Mouse (Mus musculus): ENCODE measurements around the gene Crocc2. TPM values are rescaled to one million over a fixed set of nuclear protein-coding genes. Genes with fewer than 3 reads are reported as not detected.

Gene Crocc2
- polyA plus RNA-seq, 1 experiment from 2014 or later, result 3.7 TPM

DNA sequence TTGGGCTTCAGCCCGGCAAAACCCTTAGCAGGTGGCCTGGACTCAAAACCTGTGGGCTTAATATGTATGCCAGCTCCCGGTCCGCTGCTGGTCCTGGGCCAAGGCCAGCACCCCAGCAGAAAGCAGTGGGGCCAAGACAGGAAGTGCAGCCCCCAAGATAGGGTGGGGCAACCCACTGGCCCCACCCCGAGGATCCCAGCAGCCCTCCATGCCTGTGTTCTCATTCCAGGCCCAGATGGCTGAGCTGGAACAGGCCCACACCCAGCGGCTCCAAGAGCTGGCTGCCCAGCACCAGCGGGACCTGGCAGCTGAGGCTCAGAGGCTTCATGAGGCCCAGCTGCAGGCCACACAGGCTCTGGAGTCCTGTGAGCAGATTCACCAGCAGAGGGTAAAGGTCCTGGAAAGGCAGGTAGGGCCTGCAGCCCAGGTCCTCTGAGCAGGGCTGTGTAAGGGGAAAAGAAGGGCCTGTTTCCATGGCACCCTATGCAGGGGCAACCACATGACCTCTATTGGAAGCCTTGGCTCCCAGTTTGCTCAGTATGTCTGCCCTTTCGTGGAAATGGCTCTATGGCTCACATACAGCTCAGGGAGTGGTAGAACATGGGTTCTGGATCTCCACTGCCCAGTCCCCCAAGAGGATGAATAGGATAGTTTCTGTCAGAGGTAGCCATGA lies 58.9 kb downstream of the Crocc2 start:
- Histone ChIP-seq H3K27ac (ENCODE audit: low read depth) (peak overlapping the region; percentile 36; the same call in 1 of the 2 replicates), H3K4me2 (no peak overlapping the region), H3K27me3 (ENCODE audit: insufficient read depth, low read length) (no peaks in the 10 kb centered on the region), H3K9ac (no peak overlapping the region), H3K4me1 (ENCODE audit: insufficient read depth) (peaks cover 4% of the 10 kb centered on the region; the same call in 1 of the 2 replicates), H3K9me3 (ENCODE audit: low read depth, low read length) (no peaks in the 10 kb centered on the region), H3K36me3 (ENCODE audit: insufficient read depth) (no peaks in the 10 kb centered on the region), H3K4me3 (ENCODE audit: low read depth, low read length) (no peak overlapping the region)
- TF ChIP-seq CTCF (IDR thresholded peaks at IDR 0.05; ENCODE audit: low read depth), result no peak
- peak; percentile 25; the same call in 1 of the 2 replicates for ATAC-seq (ENCODE audit: insufficient read depth)
- 57% methylated on average over 7 of the region's 7 CpGs for WGBS
- DNase-seq, result no peak

- no peaks in the 10 kb centered on the region for H3K9me3 ChIP-seq (ENCODE audit: low read depth, low read length)
- peaks cover 4% of the 10 kb centered on the region; the same call in 1 of the 2 replicates for H3K4me1 ChIP-seq (ENCODE audit: insufficient read depth)
- H3K27ac ChIP-seq (ENCODE audit: low read depth), result no peak overlapping the region
- H3K9ac ChIP-seq, result no peak overlapping the region
- no peaks in the 10 kb centered on the region for H3K36me3 ChIP-seq (ENCODE audit: insufficient read depth)
- WGBS, result 88% methylated on average over 7 of the region's 7 CpGs
- H3K4me2 ChIP-seq, result no peak overlapping the region
- TF ChIP-seq CTCF (IDR thresholded peaks at IDR 0.05; ENCODE audit: low read depth), result no peak
- ATAC-seq (ENCODE audit: insufficient read depth) (no peak), DNase-seq (no peak)
- H3K27me3 ChIP-seq (ENCODE audit: insufficient read depth, low read length), result no peaks in the 10 kb centered on the region
- no peak overlapping the region for H3K4me3 ChIP-seq (ENCODE audit: low read depth, low read length)
Observed at GRCm38 (mm10) chr1:93227976-93228365, 59.4 kb downstream of the Crocc2 start.

GRCm38 (mm10) chr1:93229221-93229620 lies 60.7 kb downstream of the Crocc2 start:
- TF ChIP-seq CTCF (IDR thresholded peaks at IDR 0.05; ENCODE audit: low read depth), result no peak
- Histone ChIP-seq H3K27me3 (ENCODE audit: insufficient read depth, low read length) (no peaks in the 10 kb centered on the region), H3K4me1 (ENCODE audit: insufficient read depth) (peaks cover 4% of the 10 kb centered on the region; the same call in 1 of the 2 replicates), H3K4me3 (ENCODE audit: low read depth, low read length) (no peak overlapping the region), H3K4me2 (no peak overlapping the region), H3K9ac (no peak overlapping the region), H3K27ac (ENCODE audit: low read depth) (no peak overlapping the region), H3K36me3 (ENCODE audit: insufficient read depth) (no peaks in the 10 kb centered on the region), H3K9me3 (ENCODE audit: low read depth, low read length) (no peaks in the 10 kb centered on the region)
- ATAC-seq (ENCODE audit: insufficient read depth), result no peak
- no peak for DNase-seq
- 75% methylated on average over 6 of the region's 6 CpGs for WGBS

DNA sequence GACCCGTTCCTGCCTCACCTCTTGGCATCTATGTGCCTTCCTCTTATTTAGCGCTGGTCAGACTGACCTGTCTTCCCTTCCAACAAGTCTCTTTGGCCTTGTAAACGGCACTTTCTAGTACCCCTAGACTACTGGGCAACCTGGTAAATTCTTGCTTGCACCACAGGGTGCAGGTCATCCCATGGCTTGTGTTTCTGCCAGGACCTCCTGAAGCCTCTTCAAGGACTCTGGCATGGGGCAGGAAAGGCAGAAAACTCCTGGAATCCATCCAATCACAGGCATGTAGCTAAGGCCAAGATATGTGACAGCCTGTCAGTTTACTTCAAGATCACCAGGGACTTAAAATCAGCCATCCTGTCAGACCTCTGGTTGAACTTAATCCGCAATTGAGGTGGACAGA lies 61.1 kb downstream of the Crocc2 start:
- no peak for TF ChIP-seq CTCF (IDR thresholded peaks at IDR 0.05; ENCODE audit: low read depth)
- no peak overlapping the region for H3K4me3 ChIP-seq (ENCODE audit: low read depth, low read length)
- H3K4me2 ChIP-seq, result no peak overlapping the region
- H3K9ac ChIP-seq, result no peak overlapping the region
- H3K27ac ChIP-seq (ENCODE audit: low read depth), result no peak overlapping the region
- H3K27me3 ChIP-seq (ENCODE audit: insufficient read depth, low read length), result no peaks in the 10 kb centered on the region
- peaks cover 4% of the 10 kb centered on the region; the same call in 1 of the 2 replicates for H3K4me1 ChIP-seq (ENCODE audit: insufficient read depth)
- ATAC-seq (ENCODE audit: insufficient read depth) (no peak), DNase-seq (no peak)
- WGBS, result 66% methylated on average over 4 of the region's 4 CpGs
- H3K36me3 ChIP-seq (ENCODE audit: insufficient read depth), result no peaks in the 10 kb centered on the region
- H3K9me3 ChIP-seq (ENCODE audit: low read depth, low read length), result no peaks in the 10 kb centered on the region

GRCm38 (mm10) chr1:93235576-93236544 lies 67.3 kb downstream of the Crocc2 start, which contains the start of gene Sned1:
Gene Sned1, plus strand, starts transcription at chr1:93235841.
- H3K4me1 ChIP-seq (ENCODE audit: insufficient read depth), result peaks cover 5% of the 10 kb centered on the region
- peak within 1 kb of the TSS; percentile 69 for H3K9ac ChIP-seq
- peak within 1 kb of the TSS; percentile 98 for H3K4me2 ChIP-seq
- TF ChIP-seq CTCF (IDR thresholded peaks at IDR 0.05; ENCODE audit: low read depth), result no peak
- 0 out of 2 replicates have a peak, but pooled peaks cover 4% of the 10 kb centered on the region for H3K27me3 ChIP-seq (ENCODE audit: insufficient read depth, low read length)
- WGBS, result under 1% methylated on average over 100 of the region's 100 CpGs
- peak within 1 kb of the TSS; percentile 69 for H3K4me3 ChIP-seq (ENCODE audit: low read depth, low read length)
- no peaks in the 10 kb centered on the region for H3K9me3 ChIP-seq (ENCODE audit: low read depth, low read length)
- no peaks in the 10 kb centered on the region for H3K36me3 ChIP-seq (ENCODE audit: insufficient read depth)
- peak within 1 kb of the TSS; percentile 60; the same call in 1 of the 2 replicates for H3K27ac ChIP-seq (ENCODE audit: low read depth)
- peak; percentile 95 for DNase-seq
- ATAC-seq (ENCODE audit: insufficient read depth), result peak; percentile 93

- DNase-seq (peak; percentile 61), ATAC-seq (ENCODE audit: insufficient read depth) (peak; percentile 19; the same call in 1 of the 2 replicates)
- peak overlapping the region; percentile 98 for H3K4me2 ChIP-seq
- peak overlapping the region; percentile 69 for H3K9ac ChIP-seq
- TF ChIP-seq CTCF (IDR thresholded peaks at IDR 0.05; ENCODE audit: low read depth), result peak; percentile 68
- 9% methylated on average over 3 of the region's 3 CpGs for WGBS
- peak overlapping the region; percentile 60; the same call in 1 of the 2 replicates for H3K27ac ChIP-seq (ENCODE audit: low read depth)
- H3K4me3 ChIP-seq (ENCODE audit: low read depth, low read length), result peak overlapping the region; percentile 69
- peaks cover 3% of the 10 kb centered on the region; the same call in 1 of the 2 replicates for H3K36me3 ChIP-seq (ENCODE audit: insufficient read depth)
- no peaks in the 10 kb centered on the region for H3K9me3 ChIP-seq (ENCODE audit: low read depth, low read length)
- H3K4me1 ChIP-seq (ENCODE audit: insufficient read depth), result peaks cover 5% of the 10 kb centered on the region
- H3K27me3 ChIP-seq (ENCODE audit: insufficient read depth, low read length), result 0 out of 2 replicates have a peak, but pooled peaks cover 4% of the 10 kb centered on the region
Observed at GRCm38 (mm10) chr1:93236545-93236924, 68.0 kb downstream of the Crocc2 start.

Data from lung, embryonic 14.5 days (tissue).